Mouse (Mus musculus): ENCODE results near the gene Rab11fip4. TPM values are rescaled to one million over a fixed set of nuclear protein-coding genes. Genes with fewer than 3 reads are reported as not detected.

Rab11fip4 gene
- polyA plus RNA-seq, 1 experiment, result 4.7 TPM

DNA sequence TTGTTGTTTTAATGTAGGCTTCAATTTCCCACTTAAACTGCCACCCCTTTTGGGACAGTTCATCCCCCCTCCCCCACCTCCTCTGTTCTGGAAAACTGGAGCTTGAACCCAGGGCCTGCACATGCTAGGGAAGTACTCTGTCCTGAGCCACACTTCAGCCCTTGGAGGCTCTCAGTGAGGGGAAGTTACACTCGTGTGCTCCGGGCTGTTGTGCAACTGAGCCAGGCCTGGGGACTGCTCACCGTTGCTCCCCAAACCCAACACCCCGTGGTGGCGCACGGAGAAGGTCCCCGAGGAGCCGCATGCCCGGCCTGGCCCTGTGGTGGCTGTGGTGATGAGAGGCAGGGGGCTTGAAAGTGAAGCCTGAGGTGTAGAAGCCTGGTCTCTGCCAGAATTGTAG lies 61.2 kb downstream of the Rab11fip4 start:
- peaks cover 2% of the 10 kb centered on the region; the same call in 1 of the 2 replicates for H3K4me1 ChIP-seq (ENCODE audit: control insufficient read depth, insufficient read depth, low read length)
- TF ChIP-seq CTCF (IDR thresholded peaks at IDR 0.05; ENCODE audit: control insufficient read depth, insufficient read depth, low read length), result no peak
- peak; percentile 20; the same call in 1 of the 2 replicates for TF ChIP-seq POLR2A (IDR thresholded peaks at IDR 0.05; ENCODE audit: borderline replicate concordance, control insufficient read depth, low read depth, low read length)
- 11% methylated on average over 9 of the region's 9 CpGs for WGBS
- H3K27ac ChIP-seq (ENCODE audit: control insufficient read depth, insufficient read depth, low read depth, low read length, poor library complexity), result peak overlapping the region; percentile 39; the same call in 1 of the 2 replicates
- no peak overlapping the region for H3K4me3 ChIP-seq (replicated peaks; ENCODE audit: control insufficient read depth, low read depth, low read length)

DNA sequence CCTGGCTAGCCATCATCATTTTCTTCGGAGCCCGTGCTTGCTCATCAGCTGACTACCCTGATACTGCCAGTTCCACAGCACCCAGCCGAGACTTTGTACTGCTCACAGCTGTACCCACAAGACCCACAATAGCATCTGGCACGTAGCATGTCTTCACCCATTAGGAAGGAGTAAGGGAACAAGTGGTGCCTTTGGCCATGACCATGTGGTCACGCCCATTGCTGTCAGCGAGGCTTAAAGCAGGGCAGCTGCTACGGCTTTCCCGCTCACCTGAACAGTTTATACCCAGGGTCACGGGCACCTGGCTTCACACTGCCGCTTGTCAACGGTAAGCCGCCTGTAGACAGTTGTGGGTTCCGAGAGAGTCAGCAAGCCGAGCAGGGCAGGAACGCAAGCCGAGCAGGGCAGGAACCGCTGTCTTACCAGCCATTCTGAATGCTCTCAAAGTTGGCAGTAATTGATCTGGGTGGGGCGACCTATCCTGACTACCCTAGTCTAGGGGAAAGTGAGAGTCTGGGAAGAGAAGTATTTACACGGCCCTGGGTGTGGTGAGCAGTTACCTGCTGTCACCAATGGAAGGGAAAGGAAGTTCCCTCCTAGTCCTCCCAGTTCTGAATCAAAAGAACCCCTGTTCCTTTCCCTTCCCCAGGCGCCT lies 62.0 kb downstream of the Rab11fip4 start:
- TF ChIP-seq CTCF (IDR thresholded peaks at IDR 0.05; ENCODE audit: control insufficient read depth, insufficient read depth, low read length), result no peak
- no peak for TF ChIP-seq POLR2A (IDR thresholded peaks at IDR 0.05; ENCODE audit: borderline replicate concordance, control insufficient read depth, low read depth, low read length)
- H3K27ac ChIP-seq (ENCODE audit: control insufficient read depth, insufficient read depth, low read depth, low read length, poor library complexity), result peak overlapping the region; percentile 39; the same call in 1 of the 2 replicates
- H3K4me1 ChIP-seq (ENCODE audit: control insufficient read depth, insufficient read depth, low read length), result peaks cover 4% of the 10 kb centered on the region; the same call in 1 of the 2 replicates
- 45% methylated on average over 20 of the region's 20 CpGs for WGBS
- no peak overlapping the region for H3K4me3 ChIP-seq (replicated peaks; ENCODE audit: control insufficient read depth, low read depth, low read length)

DNA sequence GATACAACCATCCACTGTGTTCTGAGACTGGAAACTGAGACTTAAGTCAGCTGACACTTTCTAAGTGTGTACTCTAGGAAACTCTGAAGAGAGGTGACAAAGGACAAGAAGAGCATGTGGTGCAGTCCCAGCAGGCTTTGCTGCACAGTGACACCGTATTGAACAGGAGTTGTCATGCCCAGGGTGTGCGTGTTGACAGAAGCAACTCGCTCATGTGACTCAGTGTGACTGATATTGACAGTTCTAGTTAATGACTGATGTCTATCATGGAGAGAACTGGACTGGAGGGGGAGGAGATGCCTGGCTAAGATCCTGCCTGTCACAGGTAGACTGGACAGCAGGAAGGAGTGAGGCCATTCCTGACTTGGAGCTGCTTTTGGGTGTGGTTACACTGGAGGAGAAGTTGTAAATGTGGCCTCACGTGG lies 63.4 kb downstream of the Rab11fip4 start:
- Histone ChIP-seq H3K27ac (ENCODE audit: control insufficient read depth, insufficient read depth, low read depth, low read length, poor library complexity) (no peak overlapping the region), H3K4me1 (ENCODE audit: control insufficient read depth, insufficient read depth, low read length) (peaks cover 7% of the 10 kb centered on the region; the same call in 1 of the 2 replicates), H3K4me3 (replicated peaks; ENCODE audit: control insufficient read depth, low read depth, low read length) (no peak overlapping the region)
- TF ChIP-seq POLR2A (IDR thresholded peaks at IDR 0.05; ENCODE audit: borderline replicate concordance, control insufficient read depth, low read depth, low read length), result no peak
- TF ChIP-seq CTCF (IDR thresholded peaks at IDR 0.05; ENCODE audit: control insufficient read depth, insufficient read depth, low read length), result no peak
- 62% methylated on average over 4 of the region's 4 CpGs for WGBS

DNA sequence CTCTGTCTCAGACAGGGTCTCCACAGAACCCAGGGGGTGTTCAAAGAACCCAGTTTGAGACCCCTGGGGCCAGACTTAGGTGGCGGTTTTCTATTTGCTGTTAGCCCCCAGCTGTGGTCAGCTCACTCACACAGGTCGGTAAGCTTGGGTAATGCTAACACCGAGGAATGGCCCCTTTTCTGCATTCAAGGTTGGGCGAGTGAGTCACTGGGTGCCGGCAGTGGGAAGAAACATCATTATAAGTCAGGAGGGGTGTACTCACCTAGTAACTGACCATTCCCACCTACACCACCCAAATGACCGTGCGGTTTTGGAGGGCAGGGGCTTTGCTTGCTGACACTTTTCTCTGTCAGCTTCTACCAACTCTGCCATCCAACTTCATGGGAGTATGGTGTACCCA lies 64.6 kb downstream of the Rab11fip4 start:
- no peak for TF ChIP-seq POLR2A (IDR thresholded peaks at IDR 0.05; ENCODE audit: borderline replicate concordance, control insufficient read depth, low read depth, low read length)
- TF ChIP-seq CTCF (IDR thresholded peaks at IDR 0.05; ENCODE audit: control insufficient read depth, insufficient read depth, low read length), result no peak
- WGBS, result 78% methylated on average over 7 of the region's 7 CpGs

DNA sequence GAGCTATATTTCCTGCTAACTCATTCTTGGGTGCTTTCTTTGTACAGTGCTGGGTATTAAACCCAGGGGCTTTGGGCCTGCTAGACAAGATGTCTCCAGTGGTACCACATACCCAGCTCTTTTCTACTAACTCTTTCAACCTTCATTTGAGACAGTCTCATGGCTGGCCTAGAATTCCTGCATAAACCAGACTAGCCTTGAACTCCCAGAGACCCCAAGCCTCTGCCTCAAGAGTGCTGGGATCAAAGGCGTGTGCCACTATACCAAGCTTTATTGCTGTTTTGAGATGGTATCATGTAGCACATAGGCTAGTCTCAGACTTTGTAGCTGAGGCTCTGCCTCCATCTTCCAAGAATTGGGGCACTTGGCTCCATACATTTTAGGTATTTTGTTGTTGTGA lies 65.5 kb downstream of the Rab11fip4 start:
- no peak overlapping the region for H3K27ac ChIP-seq (ENCODE audit: control insufficient read depth, insufficient read depth, low read depth, low read length, poor library complexity)
- TF ChIP-seq POLR2A (IDR thresholded peaks at IDR 0.05; ENCODE audit: borderline replicate concordance, control insufficient read depth, low read depth, low read length) (no peak), CTCF (IDR thresholded peaks at IDR 0.05; ENCODE audit: control insufficient read depth, insufficient read depth, low read length) (no peak)
- peaks cover 9% of the 10 kb centered on the region; the same call in 1 of the 2 replicates for H3K4me1 ChIP-seq (ENCODE audit: control insufficient read depth, insufficient read depth, low read length)
- 85% methylated on average over 1 of the region's 1 CpGs for WGBS
- H3K4me3 ChIP-seq (replicated peaks; ENCODE audit: control insufficient read depth, low read depth, low read length), result no peak overlapping the region

More for the DNA sequence above, 64.6 kb downstream of the Rab11fip4 start:
- peaks cover 7% of the 10 kb centered on the region; the same call in 1 of the 2 replicates for H3K4me1 ChIP-seq (ENCODE audit: control insufficient read depth, insufficient read depth, low read length)
- H3K4me3 ChIP-seq (replicated peaks; ENCODE audit: control insufficient read depth, low read depth, low read length), result no peak overlapping the region
- H3K27ac ChIP-seq (ENCODE audit: control insufficient read depth, insufficient read depth, low read depth, low read length, poor library complexity), result no peak overlapping the region

DNA sequence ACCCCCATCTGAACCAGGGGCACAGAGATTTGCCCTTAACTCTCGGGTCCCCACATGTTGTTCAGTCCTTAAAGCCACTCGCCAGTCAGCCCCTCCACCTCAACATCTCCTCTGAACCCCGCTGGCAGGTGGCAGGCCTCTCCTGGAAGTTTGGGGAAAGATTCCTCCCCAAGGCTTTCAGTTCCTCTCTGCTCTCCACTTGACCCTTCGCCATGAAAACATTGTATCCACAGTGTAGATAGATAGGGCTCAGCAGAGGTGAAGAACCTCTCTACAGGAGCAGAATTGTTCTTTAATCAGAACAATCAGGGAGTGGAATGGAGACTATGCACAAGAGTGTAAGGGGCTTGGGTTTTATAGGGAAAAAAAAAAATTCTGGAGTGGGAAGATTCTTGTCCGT lies 66.0 kb downstream of the Rab11fip4 start:
- H3K4me1 ChIP-seq (ENCODE audit: control insufficient read depth, insufficient read depth, low read length), result peaks cover 9% of the 10 kb centered on the region; the same call in 1 of the 2 replicates
- H3K4me3 ChIP-seq (replicated peaks; ENCODE audit: control insufficient read depth, low read depth, low read length), result no peak overlapping the region
- TF ChIP-seq CTCF (IDR thresholded peaks at IDR 0.05; ENCODE audit: control insufficient read depth, insufficient read depth, low read length) (no peak), POLR2A (IDR thresholded peaks at IDR 0.05; ENCODE audit: borderline replicate concordance, control insufficient read depth, low read depth, low read length) (no peak)
- 68% methylated on average over 5 of the region's 5 CpGs for WGBS
- no peak overlapping the region for H3K27ac ChIP-seq (ENCODE audit: control insufficient read depth, insufficient read depth, low read depth, low read length, poor library complexity)

DNA sequence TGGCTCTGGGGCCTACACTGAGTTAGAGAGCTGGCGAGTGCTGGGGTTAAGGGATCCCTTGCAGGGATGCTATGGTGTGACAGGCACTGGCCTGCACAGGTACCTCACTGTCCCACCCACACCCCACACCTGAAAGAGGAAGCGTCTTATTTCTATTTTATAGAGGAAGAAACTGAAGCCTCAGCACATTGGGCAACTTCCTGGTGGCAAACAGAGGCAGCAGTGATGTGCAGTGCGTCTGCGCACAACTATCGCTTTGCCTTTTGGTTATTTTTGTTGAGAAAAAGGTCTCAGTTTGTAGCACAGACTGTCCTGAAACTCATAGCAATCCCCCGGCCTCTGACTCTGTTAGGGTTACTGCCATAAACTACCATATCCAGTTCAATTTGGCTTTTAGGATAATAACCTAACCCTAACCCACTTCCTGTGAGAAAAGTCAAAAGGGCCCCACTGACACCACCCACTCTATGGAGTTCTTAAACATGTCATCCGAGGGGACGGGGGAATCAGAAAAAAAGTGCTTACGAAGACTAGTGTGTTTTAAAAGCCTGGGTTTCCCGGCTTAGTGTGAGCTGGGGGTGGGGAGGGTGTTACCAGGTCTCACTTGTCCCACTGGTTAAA lies 67.3 kb downstream of the Rab11fip4 start:
- 25% methylated on average over 10 of the region's 10 CpGs for WGBS
- TF ChIP-seq CTCF (IDR thresholded peaks at IDR 0.05; ENCODE audit: control insufficient read depth, insufficient read depth, low read length), result no peak
- no peak for TF ChIP-seq POLR2A (IDR thresholded peaks at IDR 0.05; ENCODE audit: borderline replicate concordance, control insufficient read depth, low read depth, low read length)
- peak overlapping the region; percentile 60 for H3K27ac ChIP-seq (ENCODE audit: control insufficient read depth, insufficient read depth, low read depth, low read length, poor library complexity)
- no peak overlapping the region for H3K4me3 ChIP-seq (replicated peaks; ENCODE audit: control insufficient read depth, low read depth, low read length)
- peaks cover 9% of the 10 kb centered on the region; the same call in 1 of the 2 replicates for H3K4me1 ChIP-seq (ENCODE audit: control insufficient read depth, insufficient read depth, low read length)
